Mouse (Mus musculus) layer of hippocampus, adult 6 months (tissue): ENCODE data around the gene 2310007B03Rik. TPM values are rescaled to one million over a fixed set of nuclear protein-coding genes. Genes with fewer than 3 reads are reported as not detected.

Source experiments
- long read RNA-seq, 2 experiments: library from polyadenylated mRNA; unstranded; transcript quantifications; one replicate each; pipeline ENCODE4 v2.0.0; 2019 to 2020
- polyA plus RNA-seq: library from polyadenylated mRNA; unstranded; fragments of <200 nt; fragmentation: Nextera tagmentation; gene quantifications from 2 replicates; pipeline ENCODE4 v1.2.3, GENCODE M21; 2021

Gene 2310007B03Rik
- 0.09 and 0.35 TPM in 2 replicates for polyA plus RNA-seq
- long read RNA-seq, experiment 1: 0 reads
- long read RNA-seq, experiment 2: 0 reads

DNA sequence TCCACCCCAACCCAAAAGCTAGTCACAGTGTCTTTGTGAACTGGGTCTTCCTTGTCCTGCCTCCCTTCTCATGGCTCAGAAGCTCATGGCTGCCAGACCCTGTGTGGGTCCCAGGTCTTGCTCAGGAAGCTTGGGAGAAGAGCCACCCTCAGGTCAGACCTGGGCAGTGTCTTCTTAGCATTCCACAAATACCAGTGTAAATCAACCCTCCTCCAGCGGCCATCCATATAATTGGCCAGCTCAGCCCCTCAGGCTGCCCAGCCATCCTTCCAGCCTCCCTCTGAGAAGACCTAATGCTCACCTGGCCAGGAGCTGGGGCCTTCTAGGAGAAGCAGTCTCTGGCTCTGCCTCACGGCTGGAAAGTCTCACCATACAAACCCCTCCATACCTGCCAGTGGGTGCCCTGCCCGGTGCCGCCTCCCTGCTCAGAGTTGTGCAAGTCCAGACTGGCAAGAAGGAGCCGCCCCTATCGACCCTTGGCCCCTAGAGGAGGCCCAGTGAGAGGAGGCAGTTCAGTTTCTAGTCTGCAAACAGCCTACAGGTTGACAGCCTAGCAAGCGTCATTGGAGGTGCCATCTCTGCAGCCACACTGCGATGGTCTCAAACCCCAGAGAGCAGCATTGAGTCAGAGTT is at the start of gene 2310007B03Rik:
Gene 2310007B03Rik, minus strand, starts transcription at position 448 of the 633 bp plus-strand sequence.

DNA sequence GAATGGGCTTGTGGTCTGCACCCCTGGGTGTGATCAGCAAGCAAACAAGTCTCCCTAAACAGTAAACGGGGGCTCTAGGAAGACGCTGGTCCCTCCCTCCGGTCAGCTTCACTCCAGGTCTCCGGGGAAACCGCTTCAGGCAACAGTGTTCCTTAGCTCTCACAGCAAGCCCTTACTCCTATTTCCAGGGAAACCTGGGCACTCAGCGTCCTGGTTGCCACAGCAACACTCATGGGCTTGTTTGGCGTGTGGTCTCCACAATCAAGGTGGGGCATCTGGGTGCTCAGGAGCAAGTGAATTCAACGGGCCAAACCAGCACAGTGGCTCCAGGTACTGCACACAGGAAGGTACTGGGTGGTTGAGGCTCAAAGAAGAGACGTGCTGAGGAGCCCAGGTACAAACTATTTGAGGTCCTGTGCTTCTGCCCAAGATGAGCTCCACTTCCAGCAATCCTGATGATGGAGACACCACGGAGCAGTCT is 7.6 kb upstream of the 2310007B03Rik start, which contains the start of gene Crocc2:
Gene Crocc2, plus strand, starts transcription at position 431 of the 481 bp plus-strand sequence.

DNA sequence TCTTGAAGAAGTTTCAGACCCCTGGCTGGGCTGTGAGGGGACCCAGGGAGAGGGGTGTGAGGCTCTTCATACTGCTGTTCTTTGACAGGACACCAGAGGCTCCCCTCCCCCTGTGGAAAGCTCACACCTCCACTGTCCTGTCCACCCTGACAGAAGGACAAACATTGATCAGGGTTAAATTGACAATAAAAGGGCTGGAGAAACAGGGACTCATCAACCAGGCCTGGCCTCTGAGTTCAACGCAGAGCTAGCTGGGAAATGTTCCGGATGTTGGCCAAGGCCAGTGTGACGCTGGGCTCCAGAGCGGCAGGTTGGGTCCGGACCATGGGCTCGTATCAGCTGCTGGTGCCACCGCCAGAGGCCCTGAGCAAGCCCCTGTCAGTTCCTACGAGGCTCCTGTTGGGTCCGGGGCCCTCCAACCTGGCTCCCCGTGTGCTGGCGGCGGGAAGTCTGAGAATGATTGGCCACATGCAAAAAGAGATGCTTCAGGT is 25.7 kb downstream of the 2310007B03Rik start, which contains the start of gene Agxt:
Gene Agxt, plus strand, starts transcription at position 205 of the 491 bp plus-strand sequence.

DNA sequence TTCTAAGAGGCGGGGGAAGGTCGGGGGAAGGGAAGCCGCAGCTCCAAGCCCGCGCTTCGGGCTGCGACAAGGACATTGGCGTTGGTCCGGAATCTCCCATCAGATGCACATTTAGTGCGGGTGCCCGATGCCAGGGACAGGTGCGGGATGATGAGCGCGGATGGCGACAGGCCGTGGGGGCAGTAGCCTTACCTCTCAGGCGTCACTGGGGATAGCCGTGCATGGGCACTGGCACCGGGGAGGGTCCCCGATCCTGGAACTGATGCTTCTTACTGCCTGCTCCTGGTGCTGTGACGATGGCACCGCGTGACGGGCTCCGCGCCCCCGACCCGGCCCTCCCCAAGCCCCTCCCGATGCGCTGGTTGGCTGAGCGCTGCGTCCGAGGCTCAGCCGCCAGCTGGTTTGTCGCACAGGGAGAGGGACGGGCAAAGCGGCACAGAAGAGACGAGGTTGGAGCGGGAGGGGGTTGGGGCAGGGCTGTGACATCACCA is 59.1 kb downstream of the 2310007B03Rik start, which contains the start of gene Kif1a:
Gene Kif1a, minus strand, starts transcription at position 381 of the 491 bp plus-strand sequence.

Other genes starting within 250 kb of the 2310007B03Rik start
- 31.4 and 33.6 TPM in 2 replicates for gene Capn10, start 226.6 kb downstream of the 2310007B03Rik start, polyA plus RNA-seq
- 0.05 and 0.29 TPM in 2 replicates for gene Gpr35, start 210.1 kb downstream of the 2310007B03Rik start, polyA plus RNA-seq
- gene Aqp12, start 154.6 kb downstream of the 2310007B03Rik start, polyA plus RNA-seq: not detected in 2 replicates
- gene Kif1a, start 59.0 kb downstream of the 2310007B03Rik start, polyA plus RNA-seq: 186 and 193 TPM in 2 replicates
- gene Agxt, start 25.7 kb downstream of the 2310007B03Rik start, polyA plus RNA-seq: not detected in 2 replicates
- gene Crocc2, start 7.8 kb upstream of the 2310007B03Rik start, polyA plus RNA-seq: 0.04 TPM in 2 replicates
- 2.0 and 2.5 TPM in 2 replicates for gene Sned1, start 74.9 kb upstream of the 2310007B03Rik start, polyA plus RNA-seq
- 16.3 and 16.8 TPM in 2 replicates for gene Mterf4, start 145.0 kb upstream of the 2310007B03Rik start, polyA plus RNA-seq
- gene Ppp1r7, start 181.9 kb upstream of the 2310007B03Rik start, polyA plus RNA-seq: 47.3 and 47.4 TPM in 2 replicates
- gene Pask, start 182.5 kb upstream of the 2310007B03Rik start, polyA plus RNA-seq: 0.18 and 0.36 TPM in 2 replicates
- 0.29 and 0.33 TPM in 2 replicates for gene Ano7, start 213.0 kb upstream of the 2310007B03Rik start, polyA plus RNA-seq